Mouse (Mus musculus): Measurements from ENCODE around the gene Rxfp3.

GRCm38 (mm10) chr15:11040067-11040466, 2.3 kb upstream of the Rxfp3 start:
- TF ChIP-seq CTCF (IDR thresholded peaks at IDR 0.05): no peak
- TF ChIP-seq POLR2A (IDR thresholded peaks at IDR 0.05; ENCODE audit: insufficient read depth, low read depth, low read length): no peak
